Mouse (Mus musculus) R1 (cell line): ENCODE data around the gene Gm11236.
"Not testable (repeated sequence)": the region's sequence is repeated elsewhere in the genome, so short reads cannot be mapped to it uniquely, and the experiment has no call there.

Experiments used
- DNase-seq: peaks from one replicate; pipeline ENCODE4 v3.0.0-alpha.2; 2018; ENCODE audit warnings: low read depth, low spot score

Gm11236 gene

DNA sequence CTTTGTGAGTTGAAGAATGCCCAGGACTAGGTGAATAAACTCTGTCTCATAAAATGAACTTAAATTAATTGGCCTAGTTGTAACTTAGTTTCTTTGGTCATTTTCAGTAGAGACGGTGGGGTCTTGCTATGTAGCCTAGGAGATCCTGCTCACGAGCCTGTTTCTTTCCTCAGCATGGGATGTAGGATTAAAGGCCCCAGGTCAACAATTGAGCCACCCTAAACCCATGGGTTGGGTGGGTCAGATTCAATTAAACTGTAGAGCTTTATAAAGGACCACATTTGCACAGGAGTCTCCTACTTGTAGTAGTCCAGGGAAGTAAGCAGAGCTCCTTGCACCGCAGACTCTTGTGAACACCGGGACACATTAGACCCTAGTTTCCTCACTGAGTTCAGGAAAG is at the start of gene Gm11236:
TSS of gene Gm11236 (plus strand) at position 301 of the 400 bp plus-strand sequence.
- DNase-seq, result not testable (repeated sequence)

DNA sequence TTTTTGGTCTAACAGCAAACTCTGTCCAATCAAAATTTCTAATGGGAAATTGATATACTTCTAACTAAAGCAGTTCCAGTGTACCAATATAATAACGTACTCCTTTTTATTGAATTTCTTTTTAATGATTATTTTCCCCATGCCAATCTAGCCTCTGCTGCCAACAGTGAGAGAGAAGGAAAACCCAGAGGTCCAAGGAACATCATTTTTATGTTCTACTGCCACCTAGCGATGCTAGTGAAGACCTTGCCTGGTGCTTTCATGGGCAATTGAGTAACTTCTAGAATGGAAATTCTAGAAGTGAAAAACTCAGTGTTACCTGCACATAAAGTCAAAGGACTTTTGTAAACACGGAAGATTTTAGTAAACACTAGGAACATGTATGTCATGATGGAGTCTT is 38.7 kb upstream of the Gm11236 start:
- DNase-seq, result peak; percentile 46

DNA sequence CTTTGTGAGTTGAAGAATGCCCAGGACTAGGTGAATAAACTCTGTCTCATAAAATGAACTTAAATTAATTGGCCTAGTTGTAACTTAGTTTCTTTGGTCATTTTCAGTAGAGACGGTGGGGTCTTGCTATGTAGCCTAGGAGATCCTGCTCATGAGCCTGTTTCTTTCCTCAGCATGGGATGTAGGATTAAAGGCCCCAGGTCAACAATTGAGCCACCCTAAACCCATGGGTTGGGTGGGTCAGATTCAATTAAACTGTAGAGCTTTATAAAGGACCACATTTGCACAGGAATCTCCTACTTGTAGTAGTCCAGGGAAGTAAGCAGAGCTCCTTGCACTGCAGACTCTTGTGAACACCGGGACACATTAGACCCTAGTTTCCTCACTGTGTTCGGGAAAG is 30.3 kb upstream of the Gm11236 start, which contains the start of gene Gm11238:
TSS of gene Gm11238 (plus strand) at position 301 of the 400 bp plus-strand sequence.
- not testable (repeated sequence) for DNase-seq

DNA sequence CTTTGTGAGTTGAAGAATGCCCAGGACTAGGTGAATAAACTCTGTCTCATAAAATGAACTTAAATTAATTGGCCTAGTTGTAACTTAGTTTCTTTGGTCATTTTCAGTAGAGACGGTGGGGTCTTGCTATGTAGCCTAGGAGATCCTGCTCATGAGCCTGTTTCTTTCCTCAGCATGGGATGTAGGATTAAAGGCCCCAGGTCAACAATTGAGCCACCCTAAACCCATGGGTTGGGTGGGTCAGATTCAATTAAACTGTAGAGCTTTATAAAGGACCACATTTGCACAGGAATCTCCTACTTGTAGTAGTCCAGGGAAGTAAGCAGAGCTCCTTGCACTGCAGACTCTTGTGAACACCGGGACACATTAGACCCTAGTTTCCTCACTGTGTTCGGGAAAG is 15.2 kb upstream of the Gm11236 start, which contains the start of gene Gm11237:
TSS of gene Gm11237 (plus strand) at position 301 of the 400 bp plus-strand sequence.
- not testable (repeated sequence) for DNase-seq

DNA sequence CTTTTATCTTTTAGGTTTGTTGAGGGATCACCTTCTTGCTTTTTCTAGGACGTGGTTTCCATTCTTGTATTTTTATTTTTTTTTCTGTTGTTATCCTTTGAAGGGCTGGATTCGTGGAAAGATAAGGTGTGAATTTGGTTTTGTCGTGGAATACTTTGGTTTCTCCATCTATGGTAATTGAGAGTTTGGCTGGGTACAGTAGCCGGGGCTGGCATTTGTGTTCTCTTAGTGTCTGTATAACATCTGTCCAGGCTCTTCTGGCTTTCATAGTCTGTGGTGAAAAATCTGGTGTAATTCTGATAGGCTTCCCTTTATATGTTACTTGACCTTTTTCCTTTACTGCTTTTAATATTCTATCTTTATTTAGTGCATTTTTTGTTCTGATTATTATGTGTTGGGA is 23.9 kb downstream of the Gm11236 start:
- not testable (repeated sequence) for DNase-seq

DNA sequence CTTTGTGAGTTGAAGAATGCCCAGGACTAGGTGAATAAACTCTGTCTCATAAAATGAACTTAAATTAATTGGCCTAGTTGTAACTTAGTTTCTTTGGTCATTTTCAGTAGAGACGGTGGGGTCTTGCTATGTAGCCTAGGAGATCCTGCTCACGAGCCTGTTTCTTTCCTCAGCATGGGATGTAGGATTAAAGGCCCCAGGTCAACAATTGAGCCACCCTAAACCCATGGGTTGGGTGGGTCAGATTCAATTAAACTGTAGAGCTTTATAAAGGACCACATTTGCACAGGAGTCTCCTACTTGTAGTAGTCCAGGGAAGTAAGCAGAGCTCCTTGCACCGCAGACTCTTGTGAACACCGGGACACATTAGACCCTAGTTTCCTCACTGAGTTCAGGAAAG is 30.1 kb downstream of the Gm11236 start, which contains the start of gene Gm11239:
TSS of gene Gm11239 (plus strand) at position 301 of the 400 bp plus-strand sequence.
- not testable (repeated sequence) for DNase-seq

DNA sequence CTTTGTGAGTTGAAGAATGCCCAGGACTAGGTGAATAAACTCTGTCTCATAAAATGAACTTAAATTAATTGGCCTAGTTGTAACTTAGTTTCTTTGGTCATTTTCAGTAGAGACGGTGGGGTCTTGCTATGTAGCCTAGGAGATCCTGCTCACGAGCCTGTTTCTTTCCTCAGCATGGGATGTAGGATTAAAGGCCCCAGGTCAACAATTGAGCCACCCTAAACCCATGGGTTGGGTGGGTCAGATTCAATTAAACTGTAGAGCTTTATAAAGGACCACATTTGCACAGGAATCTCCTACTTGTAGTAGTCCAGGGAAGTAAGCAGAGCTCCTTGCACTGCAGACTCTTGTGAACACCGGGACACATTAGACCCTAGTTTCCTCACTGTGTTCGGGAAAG is 45.3 kb downstream of the Gm11236 start, which contains the start of gene Gm428:
TSS of gene Gm428 (plus strand) at position 301 of the 400 bp plus-strand sequence.
- DNase-seq, result not testable (repeated sequence)
